Mouse (Mus musculus) neural tube, embryonic 11.5 days (tissue): ENCODE data around the gene Mup20. TPM values are rescaled to one million over a fixed set of nuclear protein-coding genes. Genes with fewer than 3 reads are reported as not detected.
"Not testable (repeated sequence)": the region's sequence is repeated elsewhere in the genome, so short reads cannot be mapped to it uniquely, and the experiment has no call there.

Experiments
- ATAC-seq: fragments of 200-750 bp; cut with Nextera tagmentation; 2 replicates; pipeline ENCODE4 v1.8.0; 2017; ENCODE audit warnings: moderate number of reproducible peaks, mild to moderate bottlenecking, moderate TSS enrichment, moderate library complexity; ENCODE audit not compliant: insufficient read depth, low FRiP score, low TSS enrichment
- DNase-seq: peaks from one replicate; pipeline ENCODE4 v3.0.0-alpha.2; 2015; ENCODE audit warnings: low spot score
- H3K27ac ChIP-seq: fragments of 300-500 bp; sonication (generic); 2 replicates; pipeline ENCODE4 v1.5.1; 2014; ENCODE audit warnings: low read depth, mild to moderate bottlenecking, low read length
- H3K27me3 ChIP-seq: fragments of 300-500 bp; sonication (generic); 2 replicates; pipeline ENCODE4 v1.6.1; 2014; ENCODE audit warnings: mild to moderate bottlenecking, low read length, mixed read lengths; ENCODE audit not compliant: control insufficient read depth, insufficient read depth
- H3K36me3 ChIP-seq: fragments of 300-500 bp; sonication (generic); 2 replicates; pipeline ENCODE4 v1.6.1; 2014; ENCODE audit warnings: mild to moderate bottlenecking, low read length, moderate library complexity, mixed read lengths; ENCODE audit not compliant: control insufficient read depth, insufficient read depth
- H3K4me1 ChIP-seq: fragments of 300-500 bp; sonication (generic); 2 replicates; pipeline ENCODE4 v1.6.1; 2014; ENCODE audit warnings: low read length, mixed read lengths; ENCODE audit not compliant: control insufficient read depth, insufficient read depth
- H3K4me2 ChIP-seq: fragments of 300-500 bp; sonication (generic); 2 replicates; pipeline ENCODE4 v1.6.1; 2014; ENCODE audit warnings: low read depth, mild to moderate bottlenecking, moderate library complexity
- H3K4me3 ChIP-seq: fragments of 300-500 bp; sonication (generic); 2 replicates; pipeline ENCODE4 v1.5.1; 2014; ENCODE audit warnings: low read depth, low read length
- H3K9ac ChIP-seq: fragments of 300-500 bp; sonication (generic); 2 replicates; pipeline ENCODE4 v1.6.1; 2014; ENCODE audit warnings: mild to moderate bottlenecking, low read length
- H3K9me3 ChIP-seq: fragments of 300-500 bp; sonication (generic); 2 replicates; pipeline ENCODE4 v1.6.1; 2016; ENCODE audit warnings: low read length; ENCODE audit not compliant: control insufficient read depth
- WGBS: fragments of 180-500 bp; shearing (Covaris S2); extraction: QIAGEN DNeasy Blood & Tissue Kit; methylation state at CpG from one replicate; pipeline ENCODE4 v1.1.7; 2014; 5-methylcytosine and 5-hydroxymethylcytosine counted together
- polyA plus RNA-seq: library from polyadenylated mRNA; unstranded; fragments of >200 nt; fragmentation: Nextera tagmentation; extraction: Ambion mirVana; gene quantifications from 2 replicates; pipeline ENCODE4 v1.2.1, GENCODE M21; 2014

Gene Mup20
- polyA plus RNA-seq, 1 experiment from 2014 or later = not detected

- no peaks in the 10 kb centered on the region for H3K36me3 ChIP-seq
- no peaks in the 10 kb centered on the region for H3K27me3 ChIP-seq
- no peak for ATAC-seq
- H3K4me1 ChIP-seq = no peaks in the 10 kb centered on the region
- no peak overlapping the region for H3K9ac ChIP-seq
- no peaks in the 10 kb centered on the region for H3K9me3 ChIP-seq
- 89% methylated on average over 4 of the region's 4 CpGs for WGBS
- no peak overlapping the region for H3K4me3 ChIP-seq
- no peak for DNase-seq
- H3K4me2 ChIP-seq = no peak overlapping the region
- H3K27ac ChIP-seq = no peak overlapping the region
These were observed 30.3 kb downstream of the Mup20 start for GRCm38 (mm10) chr4:62023646-62024045.

GRCm38 (mm10) chr4:62023120-62023519 is 30.8 kb downstream of the Mup20 start:
- ATAC-seq = no peak
- WGBS = 80% methylated on average over 2 of the region's 2 CpGs
- Histone ChIP-seq H3K27ac (no peak overlapping the region), H3K9me3 (no peaks in the 10 kb centered on the region), H3K4me1 (no peaks in the 10 kb centered on the region), H3K4me3 (no peak overlapping the region), H3K4me2 (no peak overlapping the region), H3K27me3 (no peaks in the 10 kb centered on the region), H3K36me3 (no peaks in the 10 kb centered on the region), H3K9ac (no peak overlapping the region)
- no peak for DNase-seq

GRCm38 (mm10) chr4:62020511-62020910 is 33.4 kb downstream of the Mup20 start:
- not testable (repeated sequence) for H3K9me3 ChIP-seq, H3K4me2 ChIP-seq, H3K27me3 ChIP-seq, H3K36me3 ChIP-seq, DNase-seq, ATAC-seq, H3K9ac ChIP-seq, H3K4me3 ChIP-seq, H3K27ac ChIP-seq, H3K4me1 ChIP-seq

Other genes starting within 250 kb of the Mup20 start
- gene Mup5, start 218.9 kb downstream of the Mup20 start, polyA plus RNA-seq = not detected in 2 replicates
- not detected in 2 replicates for gene Mup3, start 33.2 kb upstream of the Mup20 start, polyA plus RNA-seq
- not detected in 2 replicates for gene Mup21, start 96.7 kb upstream of the Mup20 start, polyA plus RNA-seq
- gene Zfp37, start 176.9 kb upstream of the Mup20 start, polyA plus RNA-seq = 28.6 and 29.4 TPM in 2 replicates
- 13.0 and 17.2 TPM in 2 replicates for gene Slc31a2, start 208.4 kb upstream of the Mup20 start, polyA plus RNA-seq